Mouse (Mus musculus) cerebellum, adult 2 months (tissue): ENCODE data around the gene Tsc2. TPM values are rescaled to one million over a fixed set of nuclear protein-coding genes. Genes with fewer than 3 reads are reported as not detected.
A peak's percentile ranks its signal among the peaks of the same experiment; 100 is the strongest.

Experiments used
- DNase-seq, 2 experiments: peaks; one replicate each; pipeline ENCODE4 v3.0.0; 2021
- H3K27ac ChIP-seq: fragments of 200-500 bp; 2 replicates; pipeline ENCODE4 v1.5.1; 2012; ENCODE audit warnings: low read length, control low read depth, inconsistent platforms; ENCODE audit not compliant: insufficient read depth
- H3K27me3 ChIP-seq: fragments of 200-500 bp; 2 replicates; pipeline ENCODE4 v1.6.1; 2012; ENCODE audit warnings: inconsistent platforms, mild to moderate bottlenecking, low read length, moderate library complexity; ENCODE audit not compliant: control insufficient read depth, insufficient read depth
- H3K4me1 ChIP-seq: fragments of 200-500 bp; 2 replicates; pipeline ENCODE4 v1.6.1; 2011; ENCODE audit warnings: low read length; ENCODE audit not compliant: control insufficient read depth, insufficient read depth
- H3K4me3 ChIP-seq: fragments of 200-500 bp; replicated peaks from 2 replicates; pipeline ENCODE3; 2011; ENCODE audit warnings: mild to moderate bottlenecking, low read depth, low read length, control low read depth; ENCODE audit not compliant: insufficient read depth
- CTCF ChIP-seq: fragments of 200-500 bp; IDR thresholded peaks from 2 replicates; pipeline ENCODE4 v1.5.1; 2011; ENCODE audit warnings: low read depth, mild to moderate bottlenecking, control low read depth, low read length, moderate library complexity, borderline replicate concordance; ENCODE audit not compliant: insufficient read depth
- POLR2A ChIP-seq: fragments of 200-500 bp; IDR thresholded peaks from 2 replicates; pipeline ENCODE4 v1.6.1; 2011; ENCODE audit warnings: low read length, control low read depth, borderline replicate concordance; ENCODE audit not compliant: insufficient read depth
- WGBS: fragments of 180-500 bp; shearing (Covaris S2); methylation state at CpG from one replicate; pipeline ENCODE4 v1.1.7; 2018; 5-methylcytosine and 5-hydroxymethylcytosine counted together
- polyA plus RNA-seq: library from polyadenylated mRNA; depleted of rRNA; stranded (reverse); fragments of >200 nt; gene quantifications from 2 replicates; pipeline ENCODE4 v1.2.3, GENCODE M21; 2012

Tsc2 gene
- polyA plus RNA-seq, 1 experiment, result 168 TPM

DNA sequence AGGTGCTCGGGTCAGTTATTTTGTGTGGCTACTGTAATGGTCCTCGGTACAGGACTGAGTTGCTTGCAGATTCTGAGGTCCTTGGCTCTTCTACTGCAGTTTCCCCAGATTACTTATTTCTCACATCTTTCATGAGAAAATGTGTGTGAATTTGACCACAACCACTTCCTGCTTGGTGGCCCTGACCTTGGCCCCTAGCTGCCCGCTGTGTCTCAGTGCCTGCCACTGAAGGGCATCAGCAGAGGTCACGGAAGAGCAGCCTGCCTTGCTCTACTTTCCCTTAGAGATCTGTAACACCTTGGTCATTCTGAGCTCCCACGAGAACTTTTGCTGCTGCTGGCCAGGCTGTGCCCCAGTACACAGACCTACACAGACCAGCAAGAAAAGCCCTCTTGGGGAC is 68.8 kb downstream of the Tsc2 start:
- H3K27ac ChIP-seq, result no peak overlapping the region
- no peaks in the 10 kb centered on the region for H3K27me3 ChIP-seq
- TF ChIP-seq POLR2A (no peak), CTCF (no peak)
- DNase-seq, result no peak
- WGBS, result 74% methylated on average over 5 of the region's 5 CpGs
- H3K4me1 ChIP-seq, result peaks cover 50% of the 10 kb centered on the region
- H3K4me3 ChIP-seq, result no peak overlapping the region

DNA sequence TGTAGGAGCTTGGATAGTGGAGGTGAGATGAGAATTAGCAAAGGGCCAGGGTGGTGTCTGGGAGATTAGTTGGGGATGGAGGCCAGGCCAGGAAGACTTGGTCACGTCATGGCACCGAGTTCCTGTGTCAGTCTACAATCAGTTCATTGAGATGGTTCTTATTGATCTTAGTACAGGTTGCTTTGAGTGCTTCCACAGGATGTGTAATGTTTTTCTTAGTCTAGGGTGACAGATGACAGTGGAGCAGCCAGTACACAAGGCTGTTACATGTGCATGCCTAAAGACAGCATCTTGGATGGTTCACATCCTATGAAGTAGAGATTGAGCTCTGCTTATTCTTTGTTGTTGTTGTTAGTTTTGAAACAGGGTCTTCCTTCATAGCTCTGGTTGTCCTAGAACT is 70.8 kb downstream of the Tsc2 start:
- Histone ChIP-seq H3K4me3 (no peak overlapping the region), H3K27ac (no peak overlapping the region), H3K4me1 (peaks cover 55% of the 10 kb centered on the region), H3K27me3 (no peaks in the 10 kb centered on the region)
- TF ChIP-seq POLR2A (no peak), CTCF (no peak)
- 87% methylated on average over 2 of the region's 2 CpGs for WGBS
- DNase-seq, result no peak

DNA sequence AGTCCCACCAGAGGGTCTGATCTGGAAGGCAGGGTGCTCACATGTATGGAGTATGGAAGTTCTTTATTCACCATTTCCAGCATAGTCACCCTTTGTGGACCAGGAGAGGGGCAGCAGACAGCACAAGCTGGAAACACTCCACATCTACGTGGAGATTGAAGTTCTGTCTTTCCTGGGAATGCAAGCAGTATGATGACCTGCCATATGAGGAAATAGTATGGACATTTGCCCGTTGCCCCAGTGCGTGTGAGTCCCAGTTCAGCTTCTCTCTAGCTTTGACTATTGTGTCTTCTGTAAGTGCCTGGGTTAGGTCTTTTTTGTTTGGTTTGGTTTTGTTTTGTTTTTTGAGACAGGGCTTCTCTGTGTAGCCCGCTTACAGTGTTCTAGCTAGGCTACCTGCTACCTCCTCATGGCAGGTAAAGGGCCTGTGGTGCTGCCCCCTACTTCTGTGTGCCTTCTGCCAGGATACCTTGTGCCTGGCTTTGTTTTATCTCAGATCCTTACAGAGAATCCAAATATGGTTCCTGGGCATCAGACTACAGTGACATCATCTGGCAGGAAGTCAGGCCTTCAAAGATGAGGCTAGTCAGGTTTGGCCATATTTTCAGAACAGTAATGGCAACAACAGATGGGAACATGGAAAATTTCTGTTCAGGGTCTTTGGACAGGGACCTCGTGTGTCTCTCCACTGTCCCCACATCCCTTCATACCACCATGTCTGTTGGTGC is 72.0 kb downstream of the Tsc2 start:
- no peak for TF ChIP-seq POLR2A
- H3K27me3 ChIP-seq, result no peaks in the 10 kb centered on the region
- H3K4me1 ChIP-seq, result peaks cover 45% of the 10 kb centered on the region
- no peak overlapping the region for H3K4me3 ChIP-seq
- peak overlapping the region; percentile 86 for H3K27ac ChIP-seq
- 12% methylated on average over 5 of the region's 5 CpGs for WGBS
- peak; percentile 64 to 87 for DNase-seq

DNA sequence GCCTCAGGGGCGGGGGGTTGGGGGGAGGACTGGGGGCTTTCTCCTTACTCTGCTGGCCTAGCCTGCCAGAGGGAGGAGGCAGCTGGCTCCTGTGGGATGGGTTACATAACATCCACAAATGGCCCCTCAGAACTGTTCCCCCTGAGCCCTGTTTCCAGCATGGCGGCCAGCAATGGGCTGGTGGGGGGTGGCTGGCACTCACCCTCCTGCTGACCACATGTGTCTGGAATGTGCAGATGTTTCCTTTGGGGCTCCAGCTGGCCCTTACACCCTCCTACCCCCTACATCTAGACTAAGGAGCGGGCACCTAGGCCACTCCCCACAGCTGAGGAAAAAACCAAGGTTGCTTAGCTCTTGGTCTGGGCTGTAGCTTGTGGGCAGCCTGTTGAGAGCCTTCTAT is 73.3 kb downstream of the Tsc2 start:
- H3K4me1 ChIP-seq, result peaks cover 45% of the 10 kb centered on the region
- H3K27ac ChIP-seq, result peak overlapping the region; percentile 68
- WGBS, result 71% methylated on average over 3 of the region's 3 CpGs
- DNase-seq, result no peak
- TF ChIP-seq CTCF (no peak), POLR2A (no peak)
- no peaks in the 10 kb centered on the region for H3K27me3 ChIP-seq
- no peak overlapping the region for H3K4me3 ChIP-seq

DNA sequence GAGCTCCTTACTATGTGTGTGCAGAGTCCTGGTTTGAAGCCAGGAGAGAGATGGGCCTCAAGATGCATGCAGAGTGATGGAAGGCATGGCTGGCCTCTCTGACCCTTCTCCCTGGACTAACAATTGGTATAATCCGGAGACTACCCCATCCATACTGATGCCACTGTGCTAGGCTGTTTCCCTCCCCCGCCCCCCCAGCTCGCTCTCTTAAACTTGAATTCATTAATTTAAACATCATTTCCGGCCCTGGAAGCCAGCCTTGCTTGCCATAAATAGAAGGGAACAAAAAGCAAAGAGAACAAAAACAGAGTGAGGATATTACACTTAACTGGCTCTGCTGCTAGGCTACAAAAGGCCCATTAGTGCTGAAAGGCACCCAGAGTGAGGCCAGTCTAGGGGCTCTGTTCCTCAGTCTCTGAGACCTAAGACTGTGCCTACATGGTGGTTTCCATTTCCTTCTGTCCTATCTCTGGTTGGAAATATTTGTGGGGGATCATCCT is 73.8 kb downstream of the Tsc2 start:
- no peak for DNase-seq
- Histone ChIP-seq H3K27me3 (no peaks in the 10 kb centered on the region), H3K27ac (peak overlapping the region; percentile 82), H3K4me1 (peaks cover 45% of the 10 kb centered on the region), H3K4me3 (no peak overlapping the region)
- no peak for TF ChIP-seq POLR2A
- TF ChIP-seq CTCF, result no peak
- WGBS, result 30% methylated on average over 4 of the region's 4 CpGs

DNA sequence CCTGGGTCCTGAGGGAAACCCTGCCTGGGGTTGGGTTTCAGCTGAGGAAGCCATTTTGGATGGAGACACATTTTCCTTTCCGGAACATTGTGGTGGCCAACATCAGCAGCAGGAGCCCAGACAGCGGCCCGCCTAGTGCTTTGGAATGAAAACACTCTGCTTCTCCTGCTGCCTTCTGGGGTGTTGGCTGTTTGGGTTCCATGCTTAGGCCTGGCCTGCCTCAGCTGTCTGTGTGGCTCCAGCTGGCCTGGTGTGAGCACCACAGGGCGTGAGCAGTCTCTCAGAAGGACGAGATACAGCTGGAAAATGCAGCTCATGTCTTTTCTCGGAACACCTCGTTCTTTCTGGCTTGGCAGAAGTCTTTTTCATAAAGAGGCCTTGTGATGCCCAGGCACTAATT is 75.3 kb downstream of the Tsc2 start:
- TF ChIP-seq POLR2A, result no peak
- no peak for TF ChIP-seq CTCF
- 56% methylated on average over 7 of the region's 7 CpGs for WGBS
- Histone ChIP-seq H3K4me1 (peaks cover 49% of the 10 kb centered on the region), H3K27me3 (no peaks in the 10 kb centered on the region), H3K4me3 (no peak overlapping the region), H3K27ac (0 out of 2 replicates have a peak overlapping the region, but pooled peaks have one; percentile 2)
- DNase-seq, result no peak

DNA sequence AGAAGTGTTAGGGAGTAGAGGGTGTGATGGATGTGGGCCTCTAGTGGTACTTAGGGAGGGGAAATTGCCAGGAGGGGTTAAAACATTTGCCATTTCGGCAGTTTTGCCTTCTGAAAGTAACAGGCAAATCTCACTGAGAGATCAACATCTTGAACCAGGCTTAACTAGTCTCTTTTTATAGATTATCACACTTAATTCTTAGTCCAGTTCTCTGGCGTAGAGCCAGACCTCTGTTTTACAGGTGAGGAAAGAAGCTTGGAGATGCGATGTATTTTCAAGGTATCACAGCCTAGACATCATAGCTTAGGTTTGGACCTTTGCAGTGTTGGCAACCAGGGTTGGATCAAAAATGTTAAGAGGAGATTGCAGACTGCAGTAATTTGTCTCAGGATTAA is 81.4 kb downstream of the Tsc2 start:
- DNase-seq, result no peak
- Histone ChIP-seq H3K27me3 (no peaks in the 10 kb centered on the region), H3K4me3 (peak overlapping the region; percentile 70), H3K27ac (peak overlapping the region; percentile 90; the same call in 1 of the 2 replicates), H3K4me1 (peaks cover 13% of the 10 kb centered on the region)
- 11% methylated on average over 3 of the region's 3 CpGs for WGBS
- no peak for TF ChIP-seq CTCF
- TF ChIP-seq POLR2A, result no peak

DNA sequence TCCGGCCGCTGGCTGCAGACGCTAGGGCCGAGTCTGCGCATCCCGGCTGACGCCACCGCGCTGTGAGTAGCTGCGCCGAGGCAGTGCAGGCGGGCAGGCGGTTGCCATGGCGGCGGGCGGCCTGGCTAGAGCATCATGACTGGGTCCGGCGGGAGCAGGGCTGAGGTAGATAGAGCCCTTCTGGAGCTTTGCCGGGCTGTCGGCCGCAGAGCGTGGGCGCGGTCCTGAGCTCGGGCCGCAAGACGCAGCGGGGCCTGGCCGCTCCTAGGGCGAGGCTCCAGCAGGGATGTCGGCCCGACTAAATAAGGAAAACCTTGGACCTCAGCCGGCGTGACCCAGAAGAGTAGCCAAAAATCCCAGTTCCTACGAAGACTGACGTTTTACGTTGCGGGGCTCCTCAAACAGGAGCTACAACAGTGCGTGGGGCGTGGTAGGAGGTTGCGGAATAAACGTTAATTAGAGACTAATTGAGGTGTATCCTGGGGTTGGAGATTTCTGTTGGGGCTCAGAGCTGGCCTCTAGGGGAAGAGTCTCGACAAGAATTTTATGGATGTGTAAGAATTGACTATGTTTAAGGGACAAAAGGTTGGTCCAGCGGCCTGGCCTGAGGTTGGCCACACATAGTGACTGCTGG is 81.9 kb downstream of the Tsc2 start:
- H3K27ac ChIP-seq, result peak overlapping the region; percentile 90
- WGBS, result under 1% methylated on average over 44 of the region's 44 CpGs

More for the DNA sequence above, 81.9 kb downstream of the Tsc2 start:
- TF ChIP-seq POLR2A (no peak), CTCF (no peak)
- Histone ChIP-seq H3K4me1 (peaks cover 13% of the 10 kb centered on the region), H3K4me3 (peak overlapping the region; percentile 70), H3K27me3 (no peaks in the 10 kb centered on the region)
- DNase-seq, result peak; percentile 85 to 86
